Mouse (Mus musculus) embryonic facial prominence, embryonic 11.5 days (tissue): ENCODE measurements around the gene Cdc25a. TPM values are rescaled to one million over a fixed set of nuclear protein-coding genes. Genes with fewer than 3 reads are reported as not detected.

Experiments used
- ATAC-seq: fragments of 200-750 bp; cut with Nextera tagmentation; replicated peaks from 2 replicates; pipeline ENCODE4 v1.8.0; 2017; ENCODE audit warnings: low read depth; ENCODE audit not compliant: insufficient number of reproducible peaks, low FRiP score, low TSS enrichment
- DNase-seq: peaks from one replicate; pipeline ENCODE4 v3.0.0-alpha.2; 2015; ENCODE audit warnings: low spot score
- H3K27ac ChIP-seq: fragments of 300-500 bp; sonication (generic); replicated peaks from 2 replicates; pipeline ENCODE4 v1.5.1; 2014; ENCODE audit warnings: mild to moderate bottlenecking, low read depth, low read length, control low read depth
- H3K27me3 ChIP-seq: fragments of 300-500 bp; sonication (generic); 2 replicates; pipeline ENCODE4 v1.6.1; 2014; ENCODE audit warnings: mild to moderate bottlenecking, low read length, moderate library complexity, mixed read lengths; ENCODE audit not compliant: control insufficient read depth, insufficient read depth
- H3K36me3 ChIP-seq: fragments of 300-500 bp; sonication (generic); replicated peaks from 2 replicates; pipeline ENCODE4 v1.6.1; 2014; ENCODE audit warnings: low read depth, mild to moderate bottlenecking, low read length, moderate library complexity, mixed read lengths; ENCODE audit not compliant: control insufficient read depth, insufficient read depth
- H3K4me1 ChIP-seq: fragments of 300-500 bp; sonication (generic); 2 replicates; pipeline ENCODE4 v1.6.1; 2014; ENCODE audit warnings: low read length, mixed read lengths; ENCODE audit not compliant: control insufficient read depth, insufficient read depth
- H3K4me2 ChIP-seq: fragments of 300-500 bp; sonication (generic); 2 replicates; pipeline ENCODE4 v1.6.1; 2014; ENCODE audit warnings: low read depth, mild to moderate bottlenecking, control low read depth, low read length, moderate library complexity
- H3K4me3 ChIP-seq: fragments of 300-500 bp; sonication (generic); 2 replicates; pipeline ENCODE4 v1.5.1; 2014; ENCODE audit warnings: low read depth, low read length, control low read depth
- H3K9ac ChIP-seq: fragments of 300-500 bp; sonication (generic); replicated peaks from 2 replicates; pipeline ENCODE4 v1.6.1; 2014; ENCODE audit warnings: mild to moderate bottlenecking, control low read depth, low read length
- H3K9me3 ChIP-seq: fragments of 300-500 bp; sonication (generic); replicated peaks from 2 replicates; pipeline ENCODE4 v1.6.1; 2016; ENCODE audit warnings: mild to moderate bottlenecking, low read length, inconsistent platforms, mixed read lengths; ENCODE audit not compliant: control insufficient read depth
- WGBS: fragments of 180-500 bp; shearing (Covaris S2); extraction: QIAGEN DNeasy Blood & Tissue Kit; methylation state at CpG from one replicate; pipeline ENCODE4 v1.1.7; 2014; 5-methylcytosine and 5-hydroxymethylcytosine counted together
- polyA plus RNA-seq: library from polyadenylated mRNA; unstranded; fragments of >200 nt; fragmentation: Nextera tagmentation; extraction: Ambion mirVana; gene quantifications from 2 replicates; pipeline ENCODE4 v1.2.1, GENCODE M21; 2014

Cdc25a gene
- polyA plus RNA-seq, 1 experiment from 2014 or later, result 44.1 TPM

DNA sequence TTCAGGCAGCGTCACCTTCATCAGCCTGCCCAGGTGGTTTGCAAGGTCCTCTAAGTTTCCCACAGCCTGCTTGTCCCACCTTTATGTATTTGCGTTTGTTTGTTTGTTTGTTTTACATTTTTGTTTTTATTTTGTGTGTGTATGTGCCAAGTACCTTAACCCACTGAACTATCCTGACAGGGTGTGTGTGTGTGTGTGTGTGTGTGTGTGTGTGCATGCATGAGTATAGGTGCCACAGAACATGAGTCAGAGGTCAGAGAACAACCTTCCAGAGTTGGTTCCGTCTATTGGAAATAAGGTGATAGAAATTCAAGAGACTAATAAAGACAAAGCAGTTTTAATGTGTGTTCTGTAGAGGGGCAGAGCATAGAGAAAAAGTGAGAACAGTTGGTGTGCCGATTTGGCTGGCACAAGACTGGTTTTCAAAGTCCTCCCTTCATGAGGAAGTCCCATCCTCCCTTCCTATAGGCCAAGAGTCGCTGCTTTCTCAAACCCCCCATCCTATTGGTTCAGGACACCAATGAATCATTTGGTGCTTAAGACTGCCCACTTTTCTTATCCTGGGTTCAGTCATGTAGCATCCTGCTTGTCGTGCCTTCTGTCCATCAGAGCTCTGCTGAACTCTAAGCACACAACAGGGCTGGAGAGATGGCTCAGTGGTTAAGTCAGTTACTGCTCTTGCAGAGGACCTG is 32.5 kb downstream of the Cdc25a start:
- H3K4me1 ChIP-seq, result no peaks in the 10 kb centered on the region
- ATAC-seq, result no peak
- H3K9me3 ChIP-seq, result no peaks in the 10 kb centered on the region
- no peak overlapping the region for H3K9ac ChIP-seq
- H3K27ac ChIP-seq, result no peak overlapping the region
- no peaks in the 10 kb centered on the region for H3K27me3 ChIP-seq
- no peak for DNase-seq
- no peaks in the 10 kb centered on the region for H3K36me3 ChIP-seq
- WGBS, result 72% methylated on average over 6 of the region's 6 CpGs
- no peak overlapping the region for H3K4me3 ChIP-seq
- no peak overlapping the region for H3K4me2 ChIP-seq

DNA sequence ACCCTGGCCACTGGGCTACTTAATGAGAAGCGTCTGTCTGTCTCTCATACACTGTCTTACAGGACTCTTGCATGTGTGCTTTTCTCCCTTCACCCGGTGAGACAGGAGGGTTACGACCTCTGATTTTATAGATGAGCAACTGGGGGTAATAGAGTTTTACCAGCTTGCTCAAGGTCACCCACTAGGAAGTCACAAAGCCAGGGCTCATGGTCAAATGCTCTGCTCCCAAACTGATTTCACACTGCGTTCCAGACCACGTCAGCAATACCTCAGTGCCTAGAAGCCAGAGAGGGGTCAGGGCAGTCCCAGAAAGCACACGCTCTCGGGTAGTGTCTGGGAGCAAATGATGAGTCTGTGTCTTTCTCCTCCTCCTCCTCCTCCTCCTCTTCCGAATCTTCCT is 33.7 kb downstream of the Cdc25a start:
- no peak overlapping the region for H3K9ac ChIP-seq
- WGBS, result 76% methylated on average over 8 of the region's 8 CpGs
- H3K36me3 ChIP-seq, result no peaks in the 10 kb centered on the region
- H3K27ac ChIP-seq, result no peak overlapping the region
- DNase-seq, result no peak
- no peak overlapping the region for H3K4me3 ChIP-seq
- H3K27me3 ChIP-seq, result no peaks in the 10 kb centered on the region
- H3K9me3 ChIP-seq, result no peaks in the 10 kb centered on the region
- H3K4me2 ChIP-seq, result no peak overlapping the region
- H3K4me1 ChIP-seq, result no peaks in the 10 kb centered on the region
- no peak for ATAC-seq

DNA sequence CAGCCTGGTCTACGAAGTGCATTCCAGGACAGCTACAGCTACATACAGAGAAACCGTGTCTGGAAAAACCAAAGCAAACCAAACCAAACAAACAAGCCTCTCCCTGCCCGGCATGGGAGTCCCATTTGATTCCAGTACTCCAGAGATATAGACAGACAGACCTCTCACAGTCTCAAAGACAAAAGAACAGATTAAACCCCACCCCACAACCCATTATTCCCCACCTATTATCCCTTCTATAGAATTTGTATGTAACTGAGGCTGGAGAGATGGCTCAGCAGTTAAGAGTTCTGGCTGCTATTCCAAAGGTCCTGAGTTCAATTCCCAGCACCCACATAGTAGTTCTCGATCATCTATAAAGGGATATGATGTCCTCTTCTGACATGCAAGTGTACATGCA is 34.5 kb downstream of the Cdc25a start:
- no peak for ATAC-seq
- DNase-seq, result no peak
- Histone ChIP-seq H3K4me3 (no peak overlapping the region), H3K4me2 (no peak overlapping the region), H3K36me3 (no peaks in the 10 kb centered on the region), H3K27ac (no peak overlapping the region), H3K9me3 (no peaks in the 10 kb centered on the region), H3K9ac (no peak overlapping the region), H3K27me3 (no peaks in the 10 kb centered on the region), H3K4me1 (no peaks in the 10 kb centered on the region)
- 86% methylated on average over 4 of the region's 4 CpGs for WGBS

DNA sequence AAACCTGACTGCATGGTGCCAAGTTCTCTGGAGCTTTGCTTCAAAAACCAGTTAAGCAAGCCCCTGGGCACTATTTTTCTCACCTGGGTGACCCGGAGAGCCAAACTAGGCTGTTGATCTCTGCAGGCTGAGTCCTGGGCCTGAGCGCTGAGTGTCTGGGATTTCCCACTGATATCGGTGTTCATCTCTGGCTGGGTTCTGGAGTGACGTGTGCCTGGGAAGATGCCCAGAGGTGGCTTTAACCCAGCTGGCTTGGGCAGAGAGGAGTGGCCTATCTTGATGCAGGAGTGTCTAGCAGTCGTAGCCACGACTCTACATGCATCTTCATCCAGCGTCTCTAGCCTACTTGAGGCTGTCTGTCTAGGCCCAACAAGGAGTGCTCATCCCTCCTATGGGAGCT is 36.4 kb downstream of the Cdc25a start:
- no peak for ATAC-seq
- no peak overlapping the region for H3K4me3 ChIP-seq
- WGBS, result 84% methylated on average over 7 of the region's 7 CpGs

GRCm38 (mm10) chr9:109914269-109914926 is 39.0 kb downstream of the Cdc25a start:
- WGBS, result 68% methylated on average over 4 of the region's 4 CpGs
- Histone ChIP-seq H3K4me2 (no peak overlapping the region), H3K4me1 (no peaks in the 10 kb centered on the region), H3K27me3 (no peaks in the 10 kb centered on the region), H3K9ac (no peak overlapping the region), H3K4me3 (no peak overlapping the region), H3K9me3 (no peaks in the 10 kb centered on the region), H3K27ac (no peak overlapping the region), H3K36me3 (no peaks in the 10 kb centered on the region)
- no peak for DNase-seq
- ATAC-seq, result no peak

More for the DNA sequence above, 36.4 kb downstream of the Cdc25a start:
- Histone ChIP-seq H3K9me3 (no peaks in the 10 kb centered on the region), H3K9ac (no peak overlapping the region), H3K27ac (no peak overlapping the region), H3K4me1 (no peaks in the 10 kb centered on the region), H3K4me2 (no peak overlapping the region), H3K36me3 (no peaks in the 10 kb centered on the region), H3K27me3 (no peaks in the 10 kb centered on the region)
- no peak for DNase-seq

- Histone ChIP-seq H3K27me3 (no peaks in the 10 kb centered on the region), H3K4me3 (no peak overlapping the region), H3K9ac (no peak overlapping the region), H3K27ac (no peak overlapping the region), H3K4me2 (no peak overlapping the region), H3K4me1 (no peaks in the 10 kb centered on the region), H3K36me3 (no peaks in the 10 kb centered on the region), H3K9me3 (no peaks in the 10 kb centered on the region)
- 86% methylated on average over 2 of the region's 2 CpGs for WGBS
- DNase-seq (no peak), ATAC-seq (no peak)
Measured at GRCm38 (mm10) chr9:109917931-109918330, 42.6 kb downstream of the Cdc25a start.

DNA sequence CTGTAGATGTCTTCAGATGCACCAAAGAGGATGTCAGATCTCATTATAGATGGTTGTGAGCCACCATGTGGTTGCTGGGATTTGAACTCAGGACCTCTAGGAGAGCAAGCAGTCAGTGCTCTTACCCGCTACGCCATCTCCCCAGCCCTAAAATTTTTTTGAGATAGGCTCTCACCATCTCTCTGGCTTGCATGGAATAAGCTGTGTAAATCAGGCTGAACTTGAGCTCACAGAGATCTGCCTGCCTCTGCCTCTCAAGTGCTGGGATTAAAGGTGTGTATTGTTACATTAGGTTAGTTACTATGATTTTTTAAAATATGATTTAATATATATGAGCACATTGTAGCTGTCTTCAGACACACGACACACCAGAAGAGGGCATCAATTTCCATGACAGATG is 53.8 kb downstream of the Cdc25a start:
- 92% methylated on average over 3 of the region's 3 CpGs for WGBS
- Histone ChIP-seq H3K27me3 (no peaks in the 10 kb centered on the region), H3K4me3 (no peak overlapping the region)

GRCm38 (mm10) chr9:109930063-109930462 is 54.7 kb downstream of the Cdc25a start:
- Histone ChIP-seq H3K9me3 (no peaks in the 10 kb centered on the region), H3K27ac (no peak overlapping the region), H3K9ac (no peak overlapping the region), H3K4me1 (0 out of 2 replicates have a peak, but pooled peaks cover 2% of the 10 kb centered on the region), H3K4me3 (no peak overlapping the region), H3K27me3 (no peaks in the 10 kb centered on the region), H3K36me3 (no peaks in the 10 kb centered on the region), H3K4me2 (no peak overlapping the region)
- ATAC-seq (no peak), DNase-seq (no peak)
- 92% methylated on average over 5 of the region's 5 CpGs for WGBS

More for the DNA sequence above, 53.8 kb downstream of the Cdc25a start:
- Histone ChIP-seq H3K4me1 (0 out of 2 replicates have a peak, but pooled peaks cover 2% of the 10 kb centered on the region), H3K36me3 (no peaks in the 10 kb centered on the region), H3K27ac (no peak overlapping the region), H3K9me3 (no peaks in the 10 kb centered on the region), H3K9ac (no peak overlapping the region), H3K4me2 (no peak overlapping the region)
- DNase-seq, result no peak
- ATAC-seq, result no peak
